Mouse (Mus musculus) liver, embryonic 16.5 days (tissue): ENCODE data around the gene Unk. TPM values are rescaled to one million over a fixed set of nuclear protein-coding genes. Genes with fewer than 3 reads are reported as not detected.

ENCODE experiments used
- ATAC-seq: fragments of 200-750 bp; cut with Nextera tagmentation; 2 replicates; pipeline ENCODE4 v1.8.0; 2017; ENCODE audit warnings: low read depth, mild to moderate bottlenecking, moderate number of reproducible peaks, moderate library complexity
- H3K27ac ChIP-seq: fragments of 300-500 bp; sonication (generic); 2 replicates; pipeline ENCODE4 v1.5.1; 2014; ENCODE audit warnings: mild to moderate bottlenecking, low read length
- H3K27me3 ChIP-seq: fragments of 300-500 bp; sonication (generic); 2 replicates; pipeline ENCODE4 v1.6.1; 2014; ENCODE audit warnings: low read depth, low read length, mixed read lengths; ENCODE audit not compliant: control insufficient read depth, insufficient read depth
- H3K36me3 ChIP-seq: fragments of 300-500 bp; sonication (generic); 2 replicates; pipeline ENCODE4 v1.6.1; 2014; ENCODE audit warnings: mild to moderate bottlenecking; ENCODE audit not compliant: control insufficient read depth, insufficient read depth
- H3K4me1 ChIP-seq: fragments of 300-500 bp; sonication (generic); 2 replicates; pipeline ENCODE4 v1.6.1; 2014; ENCODE audit warnings: low read depth, low read length, mixed read lengths; ENCODE audit not compliant: control insufficient read depth
- H3K4me2 ChIP-seq: fragments of 300-500 bp; sonication (generic); 2 replicates; pipeline ENCODE4 v1.6.1; 2014; ENCODE audit warnings: low read depth, low read length, mixed read lengths
- H3K4me3 ChIP-seq: fragments of 300-500 bp; sonication (generic); 2 replicates; pipeline ENCODE4 v1.5.1; 2014; ENCODE audit warnings: low read depth, mild to moderate bottlenecking, low read length
- H3K9ac ChIP-seq: fragments of 300-500 bp; sonication (generic); 2 replicates; pipeline ENCODE4 v1.6.1; 2014; ENCODE audit warnings: low read depth, low read length
- H3K9me3 ChIP-seq: fragments of 300-500 bp; sonication (generic); replicated peaks from 2 replicates; pipeline ENCODE4 v1.6.1; 2016; ENCODE audit warnings: low read length; ENCODE audit not compliant: control insufficient read depth
- WGBS: fragments of 180-500 bp; shearing (Covaris S2); extraction: QIAGEN DNeasy Blood & Tissue Kit; methylation state at CpG from one replicate; pipeline ENCODE4 v1.1.7; 2014; ENCODE audit not compliant: insufficient replicate concordance; 5-methylcytosine and 5-hydroxymethylcytosine counted together
- polyA plus RNA-seq: library from polyadenylated mRNA; unstranded; fragments of >200 nt; fragmentation: Nextera tagmentation; extraction: Ambion mirVana; gene quantifications from 2 replicates; pipeline ENCODE4 v1.2.1, GENCODE M21; 2015

Gene Unk
- polyA plus RNA-seq, 1 experiment from 2014 or later, result 10.8 TPM

- Histone ChIP-seq H3K27ac (no peak overlapping the region), H3K36me3 (peaks cover 38% of the 10 kb centered on the region), H3K4me1 (peaks cover 41% of the 10 kb centered on the region)
These were observed 25.8 kb downstream of the Unk start for GRCm38 (mm10) chr11:116055873-116056272.

GRCm38 (mm10) chr11:116057237-116057881 is 27.2 kb downstream of the Unk start:
- peak; percentile 70 for ATAC-seq
- Histone ChIP-seq H3K27ac (peak overlapping the region; percentile 43; the same call in 1 of the 2 replicates), H3K27me3 (no peaks in the 10 kb centered on the region), H3K36me3 (peaks cover 35% of the 10 kb centered on the region), H3K4me2 (peak overlapping the region; percentile 15; the same call in 1 of the 2 replicates), H3K4me3 (no peak overlapping the region), H3K9ac (no peak overlapping the region), H3K4me1 (peaks cover 41% of the 10 kb centered on the region), H3K9me3 (no peaks in the 10 kb centered on the region)
- 29% methylated on average over 4 of the region's 4 CpGs for WGBS

More at GRCm38 (mm10) chr11:116055873-116056272, 25.8 kb downstream of the Unk start:
- H3K27me3 ChIP-seq, result no peaks in the 10 kb centered on the region
- no peak for ATAC-seq
- no peaks in the 10 kb centered on the region for H3K9me3 ChIP-seq
- no peak overlapping the region for H3K9ac ChIP-seq
- H3K4me3 ChIP-seq, result no peak overlapping the region
- whole genome bisulfite sequencing, result 66% methylated on average over 11 of the region's 11 CpGs
- H3K4me2 ChIP-seq, result no peak overlapping the region

DNA sequence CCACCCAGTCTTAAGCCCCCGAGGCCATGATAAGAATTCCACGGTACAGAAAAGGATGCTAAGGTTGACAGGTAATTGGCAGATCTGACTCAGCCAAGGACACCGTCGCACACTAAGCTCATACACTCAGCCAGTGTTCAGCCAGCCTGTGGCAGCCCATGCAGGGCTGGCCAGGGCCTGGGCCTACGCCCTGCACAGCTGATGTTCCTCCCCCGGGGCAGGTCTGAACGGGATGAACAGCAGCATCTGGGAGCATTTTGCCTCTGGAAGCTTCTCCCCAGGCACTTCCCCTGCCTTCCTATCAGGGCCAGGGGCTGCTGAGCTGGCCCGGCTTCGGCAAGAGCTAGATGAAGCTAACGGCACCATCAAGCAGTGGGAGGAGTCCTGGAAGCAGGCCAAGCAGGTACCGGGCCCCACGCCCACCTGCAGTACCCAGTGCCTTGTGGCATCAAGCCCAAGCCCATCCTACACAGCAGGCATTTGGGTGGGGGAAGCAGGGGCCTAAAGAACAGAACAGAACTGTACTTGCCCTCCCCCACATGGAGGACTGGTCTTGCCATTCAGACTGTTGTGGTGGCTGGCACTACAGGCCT is 28.0 kb downstream of the Unk start:
- Histone ChIP-seq H3K4me2 (0 out of 2 replicates have a peak overlapping the region, but pooled peaks have one; percentile 15), H3K9me3 (no peaks in the 10 kb centered on the region), H3K36me3 (peaks cover 30% of the 10 kb centered on the region), H3K9ac (no peak overlapping the region), H3K4me3 (no peak overlapping the region), H3K4me1 (peaks cover 39% of the 10 kb centered on the region), H3K27ac (peak overlapping the region; percentile 43; the same call in 1 of the 2 replicates), H3K27me3 (no peaks in the 10 kb centered on the region)
- 65% methylated on average over 12 of the region's 12 CpGs for WGBS
- ATAC-seq, result no peak

DNA sequence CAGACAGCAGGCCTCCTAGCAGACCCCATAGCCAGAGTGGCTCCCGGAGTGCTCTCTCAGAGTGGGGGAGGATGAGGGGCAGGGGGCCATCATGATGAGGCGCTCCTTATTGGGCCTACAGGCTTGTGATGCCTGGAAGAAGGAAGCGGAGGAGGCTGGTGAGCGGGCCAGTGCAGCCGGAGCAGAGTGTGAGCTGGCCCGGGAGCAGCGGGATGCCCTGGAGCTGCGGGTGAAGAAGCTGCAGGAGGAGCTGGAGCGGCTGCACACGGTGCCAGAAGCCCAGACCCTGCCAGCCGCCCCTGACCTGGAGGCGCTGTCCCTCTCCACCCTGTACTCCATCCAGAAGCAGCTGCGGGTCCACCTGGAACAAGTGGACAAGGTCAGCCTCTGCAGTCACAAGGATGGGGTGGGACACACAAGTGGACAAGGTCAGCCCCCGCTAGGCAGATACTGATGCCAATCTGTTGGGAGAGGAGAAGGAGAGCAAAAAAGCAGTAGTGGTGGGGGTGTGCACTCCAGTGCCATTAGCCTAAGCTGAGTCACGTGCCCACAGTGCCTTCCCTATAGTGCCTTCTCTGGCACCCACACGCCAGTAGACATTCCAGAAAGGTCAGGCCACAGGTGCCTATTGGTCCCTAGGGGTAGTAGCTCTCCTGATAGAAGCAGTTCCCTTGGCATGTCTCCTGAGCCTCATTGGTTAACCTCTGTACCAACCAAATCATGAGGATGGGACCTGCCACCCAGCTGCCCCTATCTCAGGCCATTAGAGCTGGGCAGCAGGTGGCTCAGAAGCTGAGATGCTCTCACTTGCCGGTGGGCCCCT is 29.0 kb downstream of the Unk start:
- WGBS, result 94% methylated on average over 17 of the region's 17 CpGs
- peaks cover 29% of the 10 kb centered on the region for H3K36me3 ChIP-seq
- no peak overlapping the region for H3K4me3 ChIP-seq

GRCm38 (mm10) chr11:116059691-116060025 is 29.5 kb downstream of the Unk start:
- Histone ChIP-seq H3K27ac (no peak overlapping the region), H3K4me2 (no peak overlapping the region), H3K27me3 (no peaks in the 10 kb centered on the region), H3K4me1 (peaks cover 29% of the 10 kb centered on the region), H3K4me3 (no peak overlapping the region), H3K36me3 (peaks cover 24% of the 10 kb centered on the region), H3K9me3 (no peaks in the 10 kb centered on the region), H3K9ac (no peak overlapping the region)
- 90% methylated on average over 11 of the region's 11 CpGs for WGBS
- ATAC-seq, result no peak

More for the DNA sequence above, 29.0 kb downstream of the Unk start:
- H3K9me3 ChIP-seq, result no peaks in the 10 kb centered on the region
- ATAC-seq, result no peak
- H3K27me3 ChIP-seq, result no peaks in the 10 kb centered on the region
- H3K9ac ChIP-seq, result no peak overlapping the region
- H3K27ac ChIP-seq, result no peak overlapping the region
- H3K4me2 ChIP-seq, result no peak overlapping the region
- peaks cover 30% of the 10 kb centered on the region for H3K4me1 ChIP-seq

DNA sequence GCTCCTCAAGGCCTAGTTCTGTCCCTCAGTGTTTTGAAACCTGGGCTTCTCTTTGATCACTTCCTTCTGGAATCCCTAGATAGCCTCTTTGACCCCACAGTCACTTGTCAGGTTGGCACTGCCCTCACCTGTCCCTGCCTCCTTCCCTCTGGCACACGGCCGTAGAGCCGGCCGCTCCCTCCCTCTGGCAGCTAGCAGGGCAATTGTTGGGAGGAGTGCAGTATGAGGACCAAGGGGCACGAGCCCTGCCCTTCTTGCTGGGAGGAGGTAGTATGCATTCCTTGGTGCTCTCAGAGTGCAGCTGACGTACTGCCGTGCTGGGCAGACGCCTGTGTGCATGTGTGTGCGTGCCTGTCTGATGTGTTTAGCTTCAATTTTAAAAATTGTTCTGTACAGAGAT is 30.5 kb downstream of the Unk start:
- peaks cover 22% of the 10 kb centered on the region for H3K36me3 ChIP-seq
- no peaks in the 10 kb centered on the region for H3K27me3 ChIP-seq
- no peak overlapping the region for H3K4me3 ChIP-seq
- 82% methylated on average over 9 of the region's 9 CpGs for WGBS
- H3K27ac ChIP-seq, result no peak overlapping the region
- ATAC-seq, result no peak
- H3K4me1 ChIP-seq, result peaks cover 27% of the 10 kb centered on the region
- H3K9me3 ChIP-seq, result no peaks in the 10 kb centered on the region
- H3K9ac ChIP-seq, result no peak overlapping the region
- H3K4me2 ChIP-seq, result no peak overlapping the region

DNA sequence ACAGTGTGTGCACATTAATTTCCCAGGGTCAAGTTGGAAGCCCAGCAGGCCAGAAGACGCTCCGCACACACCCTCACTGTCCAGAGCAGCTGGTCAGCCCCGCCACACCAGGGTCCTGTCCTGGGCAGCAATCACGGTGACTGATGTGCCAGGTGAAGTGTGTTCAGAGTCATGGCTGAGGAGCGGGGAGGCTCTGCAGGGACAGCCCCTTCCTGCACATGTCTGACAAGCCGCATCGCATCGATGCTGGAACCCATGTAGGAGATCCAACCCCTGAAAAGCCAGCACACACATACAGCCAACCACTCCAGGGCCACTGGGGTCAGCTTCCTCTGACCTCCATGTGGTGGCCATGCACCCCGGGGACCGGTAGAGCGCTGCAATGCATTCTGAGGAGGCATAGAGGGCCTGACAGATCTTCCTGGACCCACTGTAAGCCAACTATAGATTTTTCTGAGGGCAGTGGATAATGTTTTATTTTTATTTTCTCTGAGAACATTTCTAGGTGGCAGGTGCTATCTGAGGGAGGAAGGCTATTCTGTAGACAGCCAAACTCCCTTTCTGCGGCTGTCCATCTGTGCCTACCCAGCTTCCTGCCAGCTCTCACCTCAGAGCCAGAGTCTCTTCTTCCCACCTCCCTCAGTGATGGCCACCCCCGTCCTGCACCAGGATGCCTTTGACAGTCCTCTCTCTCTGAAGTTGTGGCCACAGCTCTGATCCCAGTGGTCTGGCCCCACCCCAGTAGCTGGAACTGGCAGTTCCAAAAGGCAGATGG is 31.7 kb downstream of the Unk start:
- Histone ChIP-seq H3K27ac (no peak overlapping the region), H3K9ac (no peak overlapping the region), H3K4me1 (peaks cover 15% of the 10 kb centered on the region), H3K36me3 (peaks cover 13% of the 10 kb centered on the region), H3K4me2 (no peak overlapping the region), H3K27me3 (no peaks in the 10 kb centered on the region), H3K4me3 (no peak overlapping the region), H3K9me3 (no peaks in the 10 kb centered on the region)
- 83% methylated on average over 13 of the region's 13 CpGs for WGBS
- no peak for ATAC-seq

DNA sequence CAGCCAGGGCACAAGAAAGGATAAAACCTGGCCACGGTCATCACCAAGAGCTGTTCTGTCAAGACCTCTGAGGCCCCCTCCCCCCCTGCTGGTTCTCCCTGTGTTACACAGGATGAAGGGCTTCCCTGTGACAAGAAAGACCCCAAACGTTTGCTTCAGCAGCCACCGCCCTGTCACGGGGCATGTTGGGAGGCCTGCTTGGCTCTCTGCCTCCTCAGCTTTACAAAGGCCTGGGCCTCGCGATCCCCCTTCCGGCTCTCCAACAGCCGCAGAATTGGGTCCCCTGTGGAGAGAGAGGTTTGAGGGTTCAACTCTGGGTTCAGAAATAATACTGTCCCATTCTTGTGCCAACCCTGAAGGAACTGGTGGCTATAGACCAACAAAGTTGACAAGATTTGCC is 32.4 kb downstream of the Unk start:
- no peaks in the 10 kb centered on the region for H3K27me3 ChIP-seq
- WGBS, result 79% methylated on average over 8 of the region's 8 CpGs
- peaks cover 13% of the 10 kb centered on the region for H3K36me3 ChIP-seq
- H3K9ac ChIP-seq, result no peak overlapping the region
- no peak overlapping the region for H3K4me2 ChIP-seq
- no peak for ATAC-seq
- H3K27ac ChIP-seq, result no peak overlapping the region
- H3K9me3 ChIP-seq, result no peaks in the 10 kb centered on the region
- no peak overlapping the region for H3K4me3 ChIP-seq
- peaks cover 8% of the 10 kb centered on the region for H3K4me1 ChIP-seq
